In the genomic region with DNA sequence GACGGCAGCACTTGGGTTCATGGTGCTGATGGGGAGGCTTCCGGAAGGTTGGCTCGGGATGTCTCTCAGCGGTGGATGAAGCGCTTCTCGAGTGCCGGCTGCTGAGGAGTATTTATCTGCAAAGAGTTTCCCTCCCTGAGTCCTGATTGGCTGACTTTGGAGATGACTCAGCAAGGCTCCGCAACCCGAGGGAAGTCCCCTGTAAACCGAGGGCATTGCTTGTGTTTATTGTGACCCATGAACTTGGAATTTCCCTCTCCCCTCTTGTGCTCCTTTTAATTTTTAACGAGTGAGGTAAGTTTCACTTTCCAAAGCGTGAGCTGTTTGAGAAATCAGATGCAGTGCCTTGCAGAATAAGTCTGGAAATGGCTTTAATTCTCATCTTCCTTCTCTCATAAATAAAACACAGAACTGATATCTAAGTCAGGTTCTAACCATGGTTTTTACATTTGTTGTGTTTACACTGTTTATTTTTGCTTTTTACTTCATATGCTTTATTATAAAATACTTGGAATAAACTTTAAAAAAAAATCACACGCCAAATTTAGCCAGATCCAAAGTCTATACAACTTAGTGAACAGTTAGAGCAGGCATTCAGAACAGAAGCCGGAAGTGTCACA, we compare ENCODE assay signal across 8 mouse cellular contexts. TPM values are rescaled to one million over a fixed set of nuclear protein-coding genes. Genes with fewer than 3 reads are reported as not detected.
DNase-seq lines count a peak whose midpoint lies in the region; ATAC-seq lines count a peak whose summit lies in the region.

TSS of gene Cxcl10 (minus strand) at position 96 of the 620 bp plus-strand sequence.

- peak within 1 kb of the TSS; percentile 17; the same call in 1 of the 2 replicates for H3K9ac ChIP-seq in lung, embryonic 15.5 days
- no peak within 1 kb of the TSS for H3K9ac ChIP-seq in neural tube, embryonic 15.5 days (replicated peaks)

- H3K36me3 ChIP-seq in lung, embryonic 15.5 days, result no peaks in the 10 kb centered on the region
- H3K36me3 ChIP-seq in neural tube, embryonic 15.5 days, result no peaks in the 10 kb centered on the region

- H3K27me3 ChIP-seq in lung, embryonic 15.5 days, result 0 out of 2 replicates have a peak, but pooled peaks cover 5% of the 10 kb centered on the region
- H3K27me3 ChIP-seq in neural tube, embryonic 15.5 days (replicated peaks), result peaks cover 6% of the 10 kb centered on the region; the same call in 1 of the 2 replicates

- H3K9me3 ChIP-seq in lung, embryonic 15.5 days, result no peaks in the 10 kb centered on the region
- H3K9me3 ChIP-seq in neural tube, embryonic 15.5 days (replicated peaks), result no peaks in the 10 kb centered on the region

- peak within 1 kb of the TSS; percentile 58 for H3K4me2 ChIP-seq in lung, embryonic 15.5 days
- H3K4me2 ChIP-seq in neural tube, embryonic 15.5 days, result peak within 1 kb of the TSS; percentile 53

- ATAC-seq in lung, embryonic 15.5 days (ENCODE audit: borderline replicate concordance, extremely low read depth, low FRiP score, low TSS enrichment), result peak; percentile 57; the same call in 1 of the 2 replicates
- ATAC-seq in neural tube, embryonic 15.5 days (ENCODE audit: low FRiP score), result peak; percentile 66; the same call in 1 of the 2 replicates

- WGBS in lung, embryonic 15.5 days, result 13% methylated on average over 14 of the region's 14 CpGs
- 16% methylated on average over 14 of the region's 14 CpGs for WGBS in neural tube, embryonic 15.5 days

- peak within 1 kb of the TSS; percentile 28 for H3K4me3 ChIP-seq in lung, embryonic 15.5 days
- peak within 1 kb of the TSS; percentile 27 for H3K4me3 ChIP-seq in neural tube, embryonic 15.5 days (replicated peaks)

- peaks cover 8% of the 10 kb centered on the region; the same call in 1 of the 2 replicates for H3K4me1 ChIP-seq in lung, embryonic 15.5 days
- peaks cover 10% of the 10 kb centered on the region for H3K4me1 ChIP-seq in neural tube, embryonic 15.5 days

- DNase-seq in urinary bladder, postnatal 25 days (ENCODE audit: low spot score), result peak; percentile 30
- no peak for DNase-seq in urinary bladder, postnatal 4 days (ENCODE audit: low spot score in 2 of 2)
- peak; percentile 79 for DNase-seq in c-Kit-positive CD71-positive TER-119-positive erythroid progenitor cells, embryonic 14.5 days (ENCODE audit: low spot score)
- DNase-seq in heart, adult 8-10 months (ENCODE audit: low spot score), result peak; percentile 73
- DNase-seq in kidney, adult 8-10 months, result peak; percentile 77 to 83
- DNase-seq in layer of hippocampus, postnatal 36 days, result no peak

- no peak within 1 kb of the TSS for H3K27ac ChIP-seq in lung, embryonic 15.5 days
- H3K27ac ChIP-seq in neural tube, embryonic 15.5 days (replicated peaks), result no peak within 1 kb of the TSS

RNA-seq across cellular contexts. Expression of gene Cxcl10, which starts in this region (rescaled TPM):
- not detected for total RNA-seq in heart, adult 8-10 months (2022)
- polyA plus RNA-seq in lung, embryonic 15.5 days (2015; fragmentation: Nextera tagmentation; extraction: Ambion mirVana), result 0.59 and 3.5 TPM in 2 replicates
- 0.18 and 10.9 TPM in 2 replicates for polyA plus RNA-seq in neural tube, embryonic 15.5 days (2015; fragmentation: Nextera tagmentation; extraction: Ambion mirVana)
- not detected for total RNA-seq in layer of hippocampus, postnatal 36 days (2021)

Comparison
In these comparisons a context has a peak if more than half of its experiments do, and no peak if none do; other contexts are left out.
1. DNase-seq: peak in urinary bladder, postnatal 25 days (single experiment), c-Kit-positive CD71-positive TER-119-positive erythroid progenitor cells, embryonic 14.5 days (single experiment) and kidney, adult 8-10 months (2 of 2); none in urinary bladder, postnatal 4 days (0 of 2) and layer of hippocampus, postnatal 36 days (0 of 2).
2. Peak in DNase-seq in heart, adult 8-10 months; RNA of the gene not detected or under 1 TPM.